Mouse (Mus musculus) liver, embryonic 11.5 days (tissue): ENCODE data around the gene Efhd2. TPM values are rescaled to one million over a fixed set of nuclear protein-coding genes. Genes with fewer than 3 reads are reported as not detected.

Experiments used
- ATAC-seq: fragments of 200-750 bp; cut with Nextera tagmentation; replicated peaks from 2 replicates; pipeline ENCODE4 v1.8.0; 2017; ENCODE audit warnings: moderate number of reproducible peaks, mild to moderate bottlenecking, moderate TSS enrichment, moderate library complexity; ENCODE audit not compliant: low FRiP score
- DNase-seq: peaks from one replicate; pipeline ENCODE4 v3.0.0-alpha.2; 2017; ENCODE audit warnings: low spot score
- H3K27ac ChIP-seq: fragments of 300-500 bp; sonication (generic); 2 replicates; pipeline ENCODE4 v1.5.1; 2014; ENCODE audit warnings: mild to moderate bottlenecking, low read depth, low read length, control low read depth
- H3K27me3 ChIP-seq: fragments of 300-500 bp; sonication (generic); replicated peaks from 2 replicates; pipeline ENCODE4 v1.6.1; 2014; ENCODE audit warnings: low read length, mixed read lengths; ENCODE audit not compliant: control insufficient read depth, insufficient read depth
- H3K36me3 ChIP-seq: fragments of 300-500 bp; sonication (generic); 2 replicates; pipeline ENCODE4 v1.6.1; 2014; ENCODE audit warnings: mild to moderate bottlenecking, low read length, moderate library complexity, mixed read lengths; ENCODE audit not compliant: control insufficient read depth, insufficient read depth
- H3K4me1 ChIP-seq: fragments of 300-500 bp; sonication (generic); replicated peaks from 2 replicates; pipeline ENCODE4 v1.6.1; 2014; ENCODE audit warnings: low read length, mixed read lengths; ENCODE audit not compliant: control insufficient read depth, insufficient read depth
- H3K4me2 ChIP-seq: fragments of 300-500 bp; sonication (generic); 2 replicates; pipeline ENCODE4 v1.6.1; 2014; ENCODE audit warnings: mild to moderate bottlenecking, control low read depth, moderate library complexity
- H3K4me3 ChIP-seq: fragments of 300-500 bp; sonication (generic); 2 replicates; pipeline ENCODE4 v1.5.1; 2014; ENCODE audit warnings: low read depth, low read length, control low read depth
- H3K9ac ChIP-seq: fragments of 300-500 bp; sonication (generic); 2 replicates; pipeline ENCODE4 v1.6.1; 2014; ENCODE audit warnings: low read depth, low read length, control low read depth
- H3K9me3 ChIP-seq: fragments of 300-500 bp; sonication (generic); 2 replicates; pipeline ENCODE4 v1.6.1; 2016; ENCODE audit warnings: low read length, inconsistent platforms, mixed read lengths; ENCODE audit not compliant: control insufficient read depth
- WGBS: fragments of 180-500 bp; shearing (Covaris S2); extraction: QIAGEN DNeasy Blood & Tissue Kit; methylation state at CpG from one replicate; pipeline ENCODE4 v1.1.7; 2014; 5-methylcytosine and 5-hydroxymethylcytosine counted together
- polyA plus RNA-seq: library from polyadenylated mRNA; unstranded; fragments of >200 nt; fragmentation: Nextera tagmentation; extraction: Ambion mirVana; gene quantifications from 2 replicates; pipeline ENCODE4 v1.2.1, GENCODE M21; 2014

Gene Efhd2
- polyA plus RNA-seq, 1 experiment from 2014 or later, result 69.1 TPM

DNA sequence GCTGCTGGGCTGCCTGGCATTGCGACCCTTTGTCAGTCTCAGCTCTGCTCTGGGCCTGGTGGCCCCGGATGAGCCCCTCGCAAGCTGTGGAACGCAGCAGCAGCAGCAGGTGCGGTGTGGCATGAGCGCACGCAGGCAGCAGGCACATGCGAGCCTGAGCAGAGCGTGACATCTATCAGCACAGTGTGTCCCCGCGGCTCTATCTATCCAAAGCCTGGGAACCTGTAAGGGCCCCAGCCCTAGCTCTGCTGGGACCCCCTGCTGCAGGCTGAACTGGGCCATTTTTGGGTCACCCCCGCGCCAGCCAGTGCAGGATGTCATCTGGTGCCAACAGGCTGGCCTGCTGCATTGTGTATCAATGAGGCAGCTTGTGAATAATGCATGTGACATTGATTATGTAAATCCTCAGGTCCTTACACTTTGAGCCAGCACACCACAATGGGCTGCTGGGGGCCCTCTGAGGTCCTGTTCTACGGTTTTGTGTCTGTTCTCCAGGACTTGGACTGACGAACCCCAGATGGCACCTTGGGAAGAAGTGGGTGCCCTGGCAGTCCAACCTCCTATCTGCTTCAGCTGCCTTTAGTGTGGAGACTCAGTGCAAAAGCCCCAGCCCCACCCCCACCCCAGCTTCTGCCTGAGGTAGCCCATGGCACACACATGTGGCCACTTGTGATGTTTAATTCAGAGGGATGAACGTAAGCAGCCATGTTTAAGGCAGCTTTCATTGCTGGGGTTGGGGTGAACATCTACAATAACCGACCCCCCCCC, 27.2 kb upstream of the Efhd2 start:
- Histone ChIP-seq H3K9ac (no peak overlapping the region), H3K27ac (no peak overlapping the region), H3K36me3 (no peaks in the 10 kb centered on the region), H3K9me3 (no peaks in the 10 kb centered on the region), H3K4me2 (no peak overlapping the region), H3K4me1 (peaks cover 2% of the 10 kb centered on the region; the same call in 1 of the 2 replicates), H3K27me3 (peaks cover 3% of the 10 kb centered on the region; the same call in 1 of the 2 replicates), H3K4me3 (no peak overlapping the region)
- DNase-seq (no peak), ATAC-seq (no peak)
- 70% methylated on average over 17 of the region's 17 CpGs for WGBS

DNA sequence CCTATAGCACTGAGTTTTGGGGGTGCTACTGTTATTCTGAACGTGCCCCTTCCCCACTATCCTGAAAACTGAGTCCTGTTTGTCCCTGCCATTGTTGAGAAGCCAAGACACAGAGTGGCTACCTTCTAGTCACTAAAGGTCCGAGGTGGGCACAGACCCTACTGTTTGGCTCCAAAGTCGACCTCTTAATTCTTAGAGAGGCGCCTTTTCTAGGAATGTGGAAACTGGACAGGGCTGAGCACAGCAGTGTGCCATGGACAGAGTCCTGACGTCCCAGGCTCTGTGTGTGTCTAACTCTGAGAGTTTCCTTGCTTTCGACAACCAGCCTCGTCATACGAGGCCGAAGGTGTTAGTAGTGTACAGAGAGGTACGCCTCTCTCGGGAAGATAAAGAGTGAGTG, 25.7 kb upstream of the Efhd2 start:
- no peak for ATAC-seq
- Histone ChIP-seq H3K4me1 (peaks cover 3% of the 10 kb centered on the region), H3K27me3 (peaks cover 3% of the 10 kb centered on the region; the same call in 1 of the 2 replicates)

DNA sequence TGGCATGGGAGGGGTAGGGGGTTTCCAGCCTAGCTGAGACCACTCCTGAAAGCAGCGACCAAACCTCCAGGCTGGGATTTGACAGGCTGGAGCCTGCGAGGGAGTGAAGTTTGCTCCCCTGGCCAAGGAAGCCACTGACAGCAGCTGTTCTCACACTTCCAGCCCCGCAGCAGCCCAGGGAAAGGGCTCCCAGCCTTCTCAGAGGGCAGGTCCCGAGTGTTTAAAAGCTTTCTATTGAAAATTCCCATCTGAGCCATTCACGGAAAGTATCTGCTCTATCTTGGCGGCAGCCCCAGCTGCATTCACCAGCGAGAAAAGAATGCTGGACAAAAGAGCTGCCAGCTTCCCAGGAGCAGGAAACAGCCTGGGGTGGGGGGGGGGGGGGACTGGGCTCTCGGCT, 25.2 kb upstream of the Efhd2 start:
- Histone ChIP-seq H3K4me2 (no peak overlapping the region), H3K27ac (no peak overlapping the region), H3K4me3 (no peak overlapping the region), H3K4me1 (peaks cover 7% of the 10 kb centered on the region), H3K9ac (no peak overlapping the region), H3K27me3 (peaks cover 3% of the 10 kb centered on the region; the same call in 1 of the 2 replicates), H3K36me3 (no peaks in the 10 kb centered on the region), H3K9me3 (no peaks in the 10 kb centered on the region)
- WGBS, result 29% methylated on average over 8 of the region's 8 CpGs
- ATAC-seq, result no peak
- DNase-seq, result no peak

More for the DNA sequence above, 25.7 kb upstream of the Efhd2 start:
- no peak overlapping the region for H3K27ac ChIP-seq
- no peaks in the 10 kb centered on the region for H3K36me3 ChIP-seq
- no peak overlapping the region for H3K4me3 ChIP-seq
- H3K9me3 ChIP-seq, result no peaks in the 10 kb centered on the region
- no peak for DNase-seq
- H3K9ac ChIP-seq, result no peak overlapping the region
- 68% methylated on average over 11 of the region's 11 CpGs for WGBS
- H3K4me2 ChIP-seq, result no peak overlapping the region

DNA sequence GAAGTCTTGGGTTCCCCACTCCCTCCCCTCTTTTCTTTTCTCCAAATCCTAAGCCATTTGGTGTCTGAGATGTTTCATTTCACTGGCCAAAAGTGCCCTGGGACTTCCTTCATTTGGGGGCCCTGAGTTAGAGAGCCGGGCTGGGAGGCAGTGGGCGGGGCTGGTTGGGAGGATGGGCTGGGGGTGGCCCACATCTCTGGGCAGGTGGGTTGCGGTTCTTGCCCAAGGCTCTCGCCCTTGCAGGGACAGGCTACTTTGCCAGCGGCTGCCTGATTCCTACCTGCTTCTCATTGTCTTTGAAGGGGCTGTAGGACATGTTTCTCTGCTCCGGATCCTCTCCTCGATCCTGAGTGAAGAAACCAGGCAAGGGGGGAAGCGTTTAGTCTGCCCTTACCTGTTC, 24.2 kb upstream of the Efhd2 start:
- H3K27me3 ChIP-seq, result peaks cover 3% of the 10 kb centered on the region; the same call in 1 of the 2 replicates
- no peak overlapping the region for H3K4me3 ChIP-seq
- H3K9me3 ChIP-seq, result no peaks in the 10 kb centered on the region
- no peak overlapping the region for H3K27ac ChIP-seq
- ATAC-seq (no peak), DNase-seq (no peak)
- no peak overlapping the region for H3K9ac ChIP-seq
- H3K4me2 ChIP-seq, result no peak overlapping the region
- no peaks in the 10 kb centered on the region for H3K36me3 ChIP-seq
- peaks cover 7% of the 10 kb centered on the region for H3K4me1 ChIP-seq
- 79% methylated on average over 8 of the region's 8 CpGs for WGBS

GRCm38 (mm10) chr4:141897838-141898237, 23.1 kb upstream of the Efhd2 start:
- Histone ChIP-seq H3K9ac (no peak overlapping the region), H3K4me2 (no peak overlapping the region), H3K4me3 (no peak overlapping the region), H3K27ac (no peak overlapping the region), H3K27me3 (peaks cover 3% of the 10 kb centered on the region; the same call in 1 of the 2 replicates), H3K36me3 (no peaks in the 10 kb centered on the region), H3K9me3 (no peaks in the 10 kb centered on the region), H3K4me1 (peaks cover 7% of the 10 kb centered on the region)
- ATAC-seq (no peak), DNase-seq (no peak)
- 54% methylated on average over 3 of the region's 3 CpGs for WGBS

GRCm38 (mm10) chr4:141897225-141897624, 22.5 kb upstream of the Efhd2 start:
- Histone ChIP-seq H3K9ac (no peak overlapping the region), H3K27ac (no peak overlapping the region), H3K36me3 (no peaks in the 10 kb centered on the region), H3K4me3 (no peak overlapping the region), H3K4me1 (peaks cover 7% of the 10 kb centered on the region), H3K27me3 (peaks cover 3% of the 10 kb centered on the region; the same call in 1 of the 2 replicates), H3K4me2 (no peak overlapping the region), H3K9me3 (no peaks in the 10 kb centered on the region)
- no peak for DNase-seq
- ATAC-seq, result no peak
- WGBS, result 86% methylated on average over 6 of the region's 6 CpGs

- Histone ChIP-seq H3K4me1 (peaks cover 7% of the 10 kb centered on the region), H3K9me3 (no peaks in the 10 kb centered on the region), H3K4me2 (no peak overlapping the region), H3K36me3 (no peaks in the 10 kb centered on the region), H3K27ac (no peak overlapping the region), H3K9ac (no peak overlapping the region), H3K4me3 (no peak overlapping the region), H3K27me3 (peaks cover 3% of the 10 kb centered on the region; the same call in 1 of the 2 replicates)
- DNase-seq (no peak), ATAC-seq (no peak)
- 51% methylated on average over 12 of the region's 12 CpGs for WGBS
Measured at GRCm38 (mm10) chr4:141895772-141896171, 21.1 kb upstream of the Efhd2 start.

- ATAC-seq (no peak), DNase-seq (no peak)
- Histone ChIP-seq H3K4me2 (no peak overlapping the region), H3K4me1 (peaks cover 5% of the 10 kb centered on the region), H3K4me3 (no peak overlapping the region), H3K27ac (no peak overlapping the region), H3K36me3 (no peaks in the 10 kb centered on the region), H3K9me3 (no peaks in the 10 kb centered on the region), H3K9ac (no peak overlapping the region), H3K27me3 (no peaks in the 10 kb centered on the region)
- 84% methylated on average over 8 of the region's 8 CpGs for WGBS
Measured at GRCm38 (mm10) chr4:141893157-141893784, 18.6 kb upstream of the Efhd2 start.
